Mouse (Mus musculus) CH12.LX (cell line): ENCODE results near the gene Hnrnpu. TPM values are rescaled to one million over a fixed set of nuclear protein-coding genes. Genes with fewer than 3 reads are reported as not detected.
A peak's percentile ranks its signal among the peaks of the same experiment; 100 is the strongest.

Experiments used
- DNase-seq: peaks from one replicate; pipeline ENCODE4 v3.0.0-alpha.2; 2013; ENCODE audit errors: extremely low read depth
- H3K27ac ChIP-seq: 2 replicates; pipeline ENCODE4 v1.5.1; 2012; ENCODE audit warnings: low read depth, mild to moderate bottlenecking, control low read depth, moderate library complexity; ENCODE audit not compliant: insufficient read depth
- H3K27me3 ChIP-seq: replicated peaks from 2 replicates; pipeline ENCODE3; 2012; ENCODE audit warnings: inconsistent platforms
- H3K36me3 ChIP-seq, 2 experiments: replicated peaks in 1 of 2; 2 replicates each; pipeline versions ENCODE3 to v1.6.1; 2012; ENCODE audit warnings: inconsistent platforms in 1 of 2, low read length in 1 of 2, mild to moderate bottlenecking in 1 of 2, mixed read lengths in 1 of 2, moderate library complexity in 1 of 2; ENCODE audit not compliant: control insufficient read depth in 1 of 2, insufficient read depth in 1 of 2
- H3K4me1 ChIP-seq, 2 experiments: 2 replicates each; pipeline ENCODE4 v1.6.1; 2012; ENCODE audit warnings: inconsistent platforms in 1 of 2, moderate library complexity in 1 of 2; ENCODE audit not compliant: insufficient read depth in 2 of 2, control insufficient read depth in 1 of 2
- H3K4me2 ChIP-seq: 2 replicates; pipeline ENCODE4 v1.6.1; 2012; ENCODE audit warnings: low read depth, mild to moderate bottlenecking, control low read depth; ENCODE audit not compliant: poor library complexity, insufficient read depth, severe bottlenecking
- H3K4me3 ChIP-seq, 3 experiments: fragments of 150-350 bp in 1 of 3; sonication (generic) in 1 of 3; replicated peaks in 1 of 3; 2 replicates each; pipeline versions ENCODE3 to v1.5.1; 2011 to 2012; ENCODE audit warnings: low read depth in 2 of 3, low read length in 2 of 3, mild to moderate bottlenecking in 2 of 3, moderate library complexity in 2 of 3, control low read depth in 1 of 3, improper control_type of control experiment in 1 of 3, inconsistent platforms in 1 of 3, mixed read lengths in 1 of 3; ENCODE audit not compliant: poor library complexity in 1 of 3
- H3K79me2 ChIP-seq: replicated peaks from 2 replicates; pipeline ENCODE4 v1.6.1; 2012; ENCODE audit warnings: mild to moderate bottlenecking, moderate library complexity; ENCODE audit not compliant: control insufficient read depth, poor library complexity, insufficient read depth, severe bottlenecking; ENCODE audit errors: extremely low read depth
- H3K9ac ChIP-seq: 2 replicates; pipeline ENCODE4 v1.6.1; 2012; ENCODE audit warnings: low read depth, mild to moderate bottlenecking, control low read depth, moderate library complexity; ENCODE audit not compliant: insufficient read depth
- H3K9me3 ChIP-seq: replicated peaks from 2 replicates; pipeline ENCODE3; 2012; ENCODE audit warnings: low read length, inconsistent platforms, mixed read lengths
- BHLHE40 ChIP-seq: IDR thresholded peaks from 2 replicates; pipeline ENCODE4 v1.6.1; 2011; ENCODE audit warnings: mild to moderate bottlenecking, low read depth, low read length, improper control_type of control experiment
- CHD1 ChIP-seq: IDR thresholded peaks from 2 replicates; pipeline ENCODE4 v1.6.1; 2012; ENCODE audit warnings: low read depth, low read length, improper control_type of control experiment, inconsistent platforms
- CTCF ChIP-seq, 2 experiments: IDR thresholded peaks in 1 of 2; conservative IDR thresholded peaks in 1 of 2; 2 replicates each; pipeline ENCODE4 v1.5.1; 2011 to 2012; ENCODE audit warnings: low read depth in 2 of 2, low read length in 2 of 2, improper control_type of control experiment in 1 of 2, inconsistent platforms in 1 of 2, mild to moderate bottlenecking in 1 of 2, moderate library complexity in 1 of 2
- E2F4 ChIP-seq: IDR thresholded peaks from 2 replicates; pipeline ENCODE4 v1.6.1; 2011; ENCODE audit warnings: low read depth, low read length, improper control_type of control experiment; ENCODE audit not compliant: insufficient replicate concordance
- ELF1 ChIP-seq: IDR thresholded peaks from 2 replicates; pipeline ENCODE4 v1.6.1; 2014; ENCODE audit warnings: low read depth, mild to moderate bottlenecking, inconsistent platforms, low read length, improper control_type of control experiment
- ETS1 ChIP-seq: conservative IDR thresholded peaks from 2 replicates; pipeline ENCODE4 v1.6.1; 2012; ENCODE audit warnings: low read depth, mild to moderate bottlenecking, inconsistent platforms, low read length, improper control_type of control experiment, moderate library complexity
- IRF4 ChIP-seq: IDR thresholded peaks from 2 replicates; pipeline ENCODE4 v1.6.1; 2014; ENCODE audit warnings: low read depth, mild to moderate bottlenecking, inconsistent platforms, low read length, improper control_type of control experiment
- JUND ChIP-seq: conservative IDR thresholded peaks from 2 replicates; pipeline ENCODE4 v1.6.1; 2011; ENCODE audit warnings: low read depth, low read length, improper control_type of control experiment
- KAT2A ChIP-seq: IDR thresholded peaks from 2 replicates; pipeline ENCODE4 v1.6.1; 2012; ENCODE audit warnings: low read length, improper control_type of control experiment, inconsistent platforms; ENCODE audit not compliant: insufficient replicate concordance
- MAFK ChIP-seq: IDR thresholded peaks from 2 replicates; pipeline ENCODE4 v1.6.1; 2011; ENCODE audit warnings: low read length, improper control_type of control experiment; ENCODE audit not compliant: insufficient replicate concordance
- MAX ChIP-seq: IDR thresholded peaks from 2 replicates; pipeline ENCODE4 v1.6.1; 2011; ENCODE audit warnings: low read length, improper control_type of control experiment
- MXI1 ChIP-seq: IDR thresholded peaks from 2 replicates; pipeline ENCODE4 v1.6.1; 2011; ENCODE audit warnings: mild to moderate bottlenecking, low read depth, low read length, improper control_type of control experiment
- MYC ChIP-seq: IDR thresholded peaks from 2 replicates; pipeline ENCODE4 v1.6.1; 2011; ENCODE audit warnings: low read depth, mild to moderate bottlenecking, improper control_type of control experiment, low read length
- NELFE ChIP-seq: IDR thresholded peaks from 2 replicates; pipeline ENCODE4 v1.6.1; 2011; ENCODE audit warnings: low read depth, low read length, improper control_type of control experiment
- NRF1 ChIP-seq: IDR thresholded peaks from 2 replicates; pipeline ENCODE4 v1.6.1; 2014; ENCODE audit warnings: low read depth, mild to moderate bottlenecking, inconsistent platforms, low read length, improper control_type of control experiment, moderate library complexity
- PAX5 ChIP-seq: IDR thresholded peaks from 2 replicates; pipeline ENCODE4 v1.6.1; 2012; ENCODE audit warnings: low read length, inconsistent platforms, mixed read lengths
- RAD21 ChIP-seq: IDR thresholded peaks from 2 replicates; pipeline ENCODE4 v1.6.1; 2011; ENCODE audit warnings: low read depth, mild to moderate bottlenecking, low read length, improper control_type of control experiment, moderate library complexity
- RCOR1 ChIP-seq: conservative IDR thresholded peaks from 2 replicates; pipeline ENCODE4 v1.6.1; 2012; ENCODE audit warnings: low read depth, mild to moderate bottlenecking, inconsistent platforms, low read length, improper control_type of control experiment
- SIN3A ChIP-seq: IDR thresholded peaks from 2 replicates; pipeline ENCODE4 v1.6.1; 2012; ENCODE audit warnings: low read length, improper control_type of control experiment, inconsistent platforms
- TBP ChIP-seq: conservative IDR thresholded peaks from 2 replicates; pipeline ENCODE4 v1.6.1; 2011; ENCODE audit warnings: low read depth, low read length, improper control_type of control experiment
- TCF12 ChIP-seq: IDR thresholded peaks from 2 replicates; pipeline ENCODE4 v1.6.1; 2014; ENCODE audit warnings: low read depth, mild to moderate bottlenecking, inconsistent platforms, low read length, improper control_type of control experiment
- USF1 ChIP-seq: IDR thresholded peaks from 2 replicates; pipeline ENCODE4 v1.6.1; 2014; ENCODE audit warnings: low read depth, mild to moderate bottlenecking, inconsistent platforms, low read length, improper control_type of control experiment
- USF2 ChIP-seq: conservative IDR thresholded peaks from 2 replicates; pipeline ENCODE4 v1.6.1; 2011; ENCODE audit warnings: low read depth, low read length, improper control_type of control experiment
- ZC3H11A ChIP-seq: IDR thresholded peaks from 2 replicates; pipeline ENCODE4 v1.6.1; 2012; ENCODE audit warnings: low read depth, mild to moderate bottlenecking, inconsistent platforms, low read length, improper control_type of control experiment
- ZMIZ1 ChIP-seq: IDR thresholded peaks from 2 replicates; pipeline ENCODE4 v1.6.1; 2012; ENCODE audit warnings: low read depth, mild to moderate bottlenecking, inconsistent platforms, low read length, improper control_type of control experiment
- ZNF384 ChIP-seq: IDR thresholded peaks from 2 replicates; pipeline ENCODE4 v1.6.1; 2012; ENCODE audit warnings: low read depth, low read length, improper control_type of control experiment, inconsistent platforms
- dilution Hi-C: fragments of 300-500 bp; cut with MboI; formaldehyde crosslinking; loops from 2 replicates; pipeline ENCODE4 v1.14.3; 2020; ENCODE audit warnings: low sequenced_read_pairs; ENCODE audit not compliant: extremely low pct_unique_long_range_greater_than_20kb, extremely low pct_ligation_motif_present
- in situ Hi-C: fragments of 300-500 bp; cut with MboI; formaldehyde crosslinking; loops from 3 replicates; pipeline ENCODE4 v1.14.3; 2019; ENCODE audit warnings: low sequenced_read_pairs, low pct_ligation_motif_present, low pct_unique_long_range_greater_than_20kb, mixed read lengths
- polyA plus RNA-seq: library from polyadenylated mRNA; unstranded; fragments of >175 nt; gene quantifications from 2 replicates; pipeline ENCODE4 v1.2.1, GENCODE M21; 2012; ENCODE audit warnings: low read depth; ENCODE audit not compliant: insufficient read length
- total RNA-seq, 2 experiments: library from RNA; depleted of rRNA; stranded (reverse); fragments of 300-350 nt in 1 of 2; fragments of >200 nt in 1 of 2; gene quantifications; 2 replicates each; pipeline ENCODE4 v1.2.3; 2012 to 2014

Gene Hnrnpu
- total and polyA plus RNA-seq, 3 experiments, result 346 to 853 (median 359) TPM

DNA sequence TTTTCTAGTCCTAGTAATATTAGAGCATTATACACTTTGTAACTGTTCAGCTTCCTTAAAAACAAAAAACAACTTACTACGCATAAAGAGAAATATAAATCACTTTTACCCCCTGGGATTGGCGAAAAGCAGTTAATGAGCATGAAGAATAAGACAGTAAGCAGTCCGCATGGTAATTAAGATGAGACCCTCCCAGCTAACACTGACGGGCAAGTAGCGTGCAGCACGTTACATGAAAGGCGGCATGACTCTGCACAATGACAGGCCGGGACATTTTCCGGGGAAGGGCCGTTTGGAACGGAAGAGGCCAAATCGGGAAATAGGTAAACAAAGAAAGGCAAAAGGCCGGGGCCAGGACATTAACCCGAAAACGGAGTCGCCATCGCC, 19.6 kb downstream of the Hnrnpu start:
- Histone ChIP-seq H3K4me1 (peaks cover 4 to 36% of the 10 kb centered on the region in 2 experiments; a peak in 2 of 4 replicates), H3K27me3 (no peaks in the 10 kb centered on the region), H3K9ac (peak overlapping the region; percentile 74)
- DNase-seq, result peak; percentile 91
- TF ChIP-seq SIN3A, result peak; percentile 67; the same call in 1 of the 2 replicates
- TF ChIP-seq ZC3H11A, result no peak
- TF ChIP-seq ZMIZ1, result no peak
- TF ChIP-seq E2F4, result 0 out of 2 replicates have a peak, but pooled peaks have one; percentile 9
- peak; percentile 19; the same call in 1 of the 2 replicates for TF ChIP-seq NELFE
- TF ChIP-seq BHLHE40, result peak; percentile 88
- peak; percentile 82 for TF ChIP-seq MAFK
- TF ChIP-seq TCF12, result peak; percentile 8; the same call in 1 of the 2 replicates
- TF ChIP-seq RAD21, result no peak
- no peak for TF ChIP-seq USF1
- no peak for TF ChIP-seq RCOR1
- TF ChIP-seq PAX5, result no peak
- TF ChIP-seq MYC, result peak; percentile 93
- TF ChIP-seq ETS1, result 0 out of 2 replicates have a peak, but pooled peaks have one; percentile 45
- TF ChIP-seq USF2, result no peak
- 0 out of 2 replicates have a peak, but pooled peaks have one; percentile 40 for TF ChIP-seq JUND
- peak; percentile 96 for TF ChIP-seq MXI1
- TF ChIP-seq NRF1, result no peak
- TF ChIP-seq IRF4, result no peak; the same call in 1 of the 2 replicates
- peak; percentile 91 for TF ChIP-seq MAX
- TF ChIP-seq KAT2A, result 0 out of 2 replicates have a peak, but pooled peaks have one; percentile 9
- peak; percentile 42; the same call in 1 of the 2 replicates for TF ChIP-seq ELF1
- TF ChIP-seq CTCF (conservative IDR thresholded peaks at IDR 0.05 in 1 of 2, IDR thresholded peaks at IDR 0.05 in 1 of 2; ENCODE audit: low read depth in 2 of 2, low read length in 2 of 2), result no peak
- no peak for TF ChIP-seq ZNF384
- peak; percentile 90 for TF ChIP-seq CHD1
- peak; percentile 81 for TF ChIP-seq TBP
- TF ChIP-seq, all 38 proteins: peak for 15
- no peaks in the 10 kb centered on the region for H3K9me3 ChIP-seq
- in situ Hi-C loops, result no loop called here
- H3K4me2 ChIP-seq, result no peak overlapping the region
- H3K79me2 ChIP-seq, result peaks cover 17% of the 10 kb centered on the region
- H3K4me3 ChIP-seq, result peak overlapping the region; percentile 58 to 70 (median 63)
- H3K27ac ChIP-seq, result peak overlapping the region; percentile 84
- dilution Hi-C loops, result no loop called here
- peaks cover 18 to 31% of the 10 kb centered on the region in 2 experiments for H3K36me3 ChIP-seq
